Mouse (Mus musculus) cortical plate, adult 2 months (tissue): ENCODE measurements around the gene Ly75.

Experiments
- CTCF ChIP-seq: fragments of 200-500 bp; IDR thresholded peaks from 2 replicates; pipeline ENCODE4 v1.5.1; 2011; ENCODE audit warnings: mild to moderate bottlenecking, control low read depth, low read length; ENCODE audit not compliant: insufficient read depth; ENCODE audit errors: extremely low read depth
- POLR2A ChIP-seq: fragments of 200-500 bp; IDR thresholded peaks from 2 replicates; pipeline ENCODE4 v1.6.1; 2011; ENCODE audit warnings: mild to moderate bottlenecking, low read length, control low read depth; ENCODE audit not compliant: insufficient read depth; ENCODE audit errors: extremely low read depth

GRCm38 (mm10) chr2:60303796-60304195 lies 79.3 kb downstream of the Ly75 start:
- TF ChIP-seq CTCF (no peak), POLR2A (no peak)
